Mouse (Mus musculus) cerebellum, adult 2 months (tissue): ENCODE measurements around the gene Neil1. TPM values are rescaled to one million over a fixed set of nuclear protein-coding genes. Genes with fewer than 3 reads are reported as not detected.
A peak's percentile ranks its signal among the peaks of the same experiment; 100 is the strongest.

Experiments used
- DNase-seq, 2 experiments: peaks; one replicate each; pipeline ENCODE4 v3.0.0; 2021
- H3K27ac ChIP-seq: fragments of 200-500 bp; 2 replicates; pipeline ENCODE4 v1.5.1; 2012; ENCODE audit warnings: low read length, control low read depth, inconsistent platforms; ENCODE audit not compliant: insufficient read depth
- H3K27me3 ChIP-seq: fragments of 200-500 bp; 2 replicates; pipeline ENCODE4 v1.6.1; 2012; ENCODE audit warnings: inconsistent platforms, mild to moderate bottlenecking, low read length, moderate library complexity; ENCODE audit not compliant: control insufficient read depth, insufficient read depth
- H3K4me1 ChIP-seq: fragments of 200-500 bp; 2 replicates; pipeline ENCODE4 v1.6.1; 2011; ENCODE audit warnings: low read length; ENCODE audit not compliant: control insufficient read depth, insufficient read depth
- H3K4me3 ChIP-seq: fragments of 200-500 bp; replicated peaks from 2 replicates; pipeline ENCODE3; 2011; ENCODE audit warnings: mild to moderate bottlenecking, low read depth, low read length, control low read depth; ENCODE audit not compliant: insufficient read depth
- CTCF ChIP-seq: fragments of 200-500 bp; IDR thresholded peaks from 2 replicates; pipeline ENCODE4 v1.5.1; 2011; ENCODE audit warnings: low read depth, mild to moderate bottlenecking, control low read depth, low read length, moderate library complexity, borderline replicate concordance; ENCODE audit not compliant: insufficient read depth
- POLR2A ChIP-seq: fragments of 200-500 bp; IDR thresholded peaks from 2 replicates; pipeline ENCODE4 v1.6.1; 2011; ENCODE audit warnings: low read length, control low read depth, borderline replicate concordance; ENCODE audit not compliant: insufficient read depth
- WGBS: fragments of 180-500 bp; shearing (Covaris S2); methylation state at CpG from one replicate; pipeline ENCODE4 v1.1.7; 2018; 5-methylcytosine and 5-hydroxymethylcytosine counted together
- polyA plus RNA-seq: library from polyadenylated mRNA; depleted of rRNA; stranded (reverse); fragments of >200 nt; gene quantifications from 2 replicates; pipeline ENCODE4 v1.2.3, GENCODE M21; 2012

Neil1 gene
- polyA plus RNA-seq, 1 experiment: 15.2 TPM

- Histone ChIP-seq H3K27me3 (no peaks in the 10 kb centered on the region), H3K4me1 (peaks cover 8% of the 10 kb centered on the region)
Observed at GRCm38 (mm10) chr9:57158013-57158470, 9.9 kb upstream of the Neil1 start, which contains the start of gene Commd4. Commd4 (minus strand) TSS chr9:57158331.

GRCm38 (mm10) chr9:57157499-57157898, 9.4 kb upstream of the Neil1 start:
- 32% methylated on average over 13 of the region's 13 CpGs for WGBS
- Histone ChIP-seq H3K27ac (no peak overlapping the region), H3K4me3 (peak overlapping the region; percentile 81), H3K27me3 (no peaks in the 10 kb centered on the region), H3K4me1 (peaks cover 8% of the 10 kb centered on the region)
- TF ChIP-seq CTCF (no peak), POLR2A (no peak)
- DNase-seq: no peak

More at GRCm38 (mm10) chr9:57158013-57158470, 9.9 kb upstream of the Neil1 start, which contains the start of gene Commd4:
- under 1% methylated on average over 24 of the region's 24 CpGs for WGBS
- no peak within 1 kb of the TSS for H3K27ac ChIP-seq
- DNase-seq: peak; percentile 86 to 95
- TF ChIP-seq POLR2A (peak; percentile 67; the same call in 1 of the 2 replicates), CTCF (no peak)
- peak within 1 kb of the TSS; percentile 81 for H3K4me3 ChIP-seq

- H3K4me1 ChIP-seq: peaks cover 8% of the 10 kb centered on the region
- no peaks in the 10 kb centered on the region for H3K27me3 ChIP-seq
- H3K4me3 ChIP-seq: peak overlapping the region; percentile 1
- no peak overlapping the region for H3K27ac ChIP-seq
- 87% methylated on average over 8 of the region's 8 CpGs for WGBS
- TF ChIP-seq POLR2A (no peak), CTCF (no peak)
- DNase-seq: no peak
Observed at GRCm38 (mm10) chr9:57156823-57157222, 8.7 kb upstream of the Neil1 start.

- no peaks in the 10 kb centered on the region for H3K27me3 ChIP-seq
- no peak for DNase-seq
- WGBS: 92% methylated on average over 7 of the region's 7 CpGs
- H3K27ac ChIP-seq: no peak overlapping the region
- H3K4me1 ChIP-seq: peaks cover 8% of the 10 kb centered on the region
- TF ChIP-seq POLR2A (no peak), CTCF (no peak)
- no peak overlapping the region for H3K4me3 ChIP-seq
Observed at GRCm38 (mm10) chr9:57156383-57156782, 8.3 kb upstream of the Neil1 start.

- 51% methylated on average over 6 of the region's 6 CpGs for WGBS
- Histone ChIP-seq H3K27me3 (no peaks in the 10 kb centered on the region), H3K4me1 (peaks cover 10% of the 10 kb centered on the region), H3K27ac (no peak overlapping the region), H3K4me3 (no peak overlapping the region)
- TF ChIP-seq CTCF: no peak
- TF ChIP-seq POLR2A: no peak
- DNase-seq: no peak
Observed at GRCm38 (mm10) chr9:57152331-57152730, 4.2 kb upstream of the Neil1 start.

GRCm38 (mm10) chr9:57150192-57150591, 2.1 kb upstream of the Neil1 start:
- H3K27me3 ChIP-seq: no peaks in the 10 kb centered on the region
- H3K4me3 ChIP-seq: no peak overlapping the region
- TF ChIP-seq POLR2A (no peak), CTCF (no peak)
- WGBS: 82% methylated on average over 5 of the region's 5 CpGs
- no peak for DNase-seq
- H3K27ac ChIP-seq: no peak overlapping the region
- peaks cover 9% of the 10 kb centered on the region; the same call in 1 of the 2 replicates for H3K4me1 ChIP-seq

GRCm38 (mm10) chr9:57149021-57149420, 916 bp upstream of the Neil1 start:
- H3K27ac ChIP-seq: peak overlapping the region; percentile 39; the same call in 1 of the 2 replicates

GRCm38 (mm10) chr9:57147205-57148143, 631 bp downstream of the Neil1 start:
- TF ChIP-seq POLR2A: no peak
- TF ChIP-seq CTCF: no peak
- WGBS: 7% methylated on average over 19 of the region's 19 CpGs
- DNase-seq: peak; percentile 53 to 60
- Histone ChIP-seq H3K27me3 (no peaks in the 10 kb centered on the region), H3K4me3 (peak overlapping the region; percentile 68), H3K4me1 (peaks cover 9% of the 10 kb centered on the region; the same call in 1 of the 2 replicates), H3K27ac (peak overlapping the region; percentile 93)

More at GRCm38 (mm10) chr9:57149021-57149420, 916 bp upstream of the Neil1 start:
- H3K4me3 ChIP-seq: peak overlapping the region; percentile 68
- DNase-seq: no peak
- WGBS: 59% methylated on average over 6 of the region's 6 CpGs
- no peak for TF ChIP-seq CTCF
- TF ChIP-seq POLR2A: no peak
- H3K27me3 ChIP-seq: no peaks in the 10 kb centered on the region
- H3K4me1 ChIP-seq: peaks cover 9% of the 10 kb centered on the region; the same call in 1 of the 2 replicates
